ENCODE assay signal across 22 mouse cellular contexts in genomic region chr11:57956909-57957308, GRCm38 (mm10).
"Had no signal": no experiment of that assay in that cellular context is flagged by ENCODE, and none has a peak within 500 bp of the region (broad histone marks: within the 10 kb centered on the region; RNA-seq: fewer than 3 reads in every experiment).

No protein-coding gene starts in this region.

- H3K27ac ChIP-seq: layer of hippocampus, adult 2 months; limb, embryonic 10.5 days; limb, embryonic 13.5 days; macrophage; midbrain, embryonic 12.5 days; midbrain, embryonic 15.5 days; neural tube, embryonic 12.5 days; neural tube, embryonic 15.5 days; stomach, postnatal 0 days had no signal

- H3K4me3 ChIP-seq: layer of hippocampus, adult 2 months; limb, embryonic 10.5 days; limb, embryonic 13.5 days; midbrain, embryonic 12.5 days; midbrain, embryonic 15.5 days; neural tube, embryonic 12.5 days; neural tube, embryonic 15.5 days had no signal

- H3K4me2 ChIP-seq: limb, embryonic 13.5 days; lung, embryonic 14.5 days; midbrain, embryonic 12.5 days; midbrain, embryonic 15.5 days; neural tube, embryonic 12.5 days; neural tube, embryonic 15.5 days had no signal

- DNase-seq: kidney, adult 18-20 months; kidney, adult 9 months; kidney, postnatal 14 days; kidney, postnatal 4 days; layer of hippocampus, adult 9-11 months; lung, embryonic 14.5 days; right cerebral cortex, adult 18-20 months; right cerebral cortex, postnatal 14 days; right cerebral cortex, postnatal 4 days; thymus, adult 2 months; thymus, postnatal 14 days; thymus, postnatal 4 days had no signal

- ATAC-seq: lung, postnatal 0 days; midbrain, embryonic 15.5 days had no signal

- H3K27me3 ChIP-seq: limb, embryonic 13.5 days; midbrain, embryonic 12.5 days; midbrain, embryonic 15.5 days; neural tube, embryonic 12.5 days; neural tube, embryonic 15.5 days had no signal

- H3K9ac ChIP-seq: limb, embryonic 13.5 days; lung, embryonic 14.5 days; midbrain, embryonic 12.5 days; midbrain, embryonic 15.5 days; neural tube, embryonic 12.5 days; neural tube, embryonic 15.5 days had no signal

- H3K9me3 ChIP-seq: limb, embryonic 10.5 days; limb, embryonic 13.5 days; midbrain, embryonic 12.5 days; midbrain, embryonic 15.5 days; neural tube, embryonic 12.5 days; neural tube, embryonic 15.5 days had no signal

- H3K36me3 ChIP-seq: limb, embryonic 10.5 days; limb, embryonic 13.5 days; midbrain, embryonic 12.5 days; midbrain, embryonic 15.5 days; neural tube, embryonic 12.5 days; neural tube, embryonic 15.5 days had no signal

- H3K4me1 ChIP-seq: neural tube, embryonic 15.5 days had no signal
